Mouse (Mus musculus) limb, embryonic 11.5 days (tissue): Measurements from ENCODE around the gene Arpc2. TPM values are rescaled to one million over a fixed set of nuclear protein-coding genes. Genes with fewer than 3 reads are reported as not detected.
"Not testable (repeated sequence)": the region's sequence is repeated elsewhere in the genome, so short reads cannot be mapped to it uniquely, and the experiment has no call there.

ENCODE experiments used
- ATAC-seq: fragments of 200-750 bp; cut with Nextera tagmentation; 2 replicates; pipeline ENCODE4 v1.8.0; 2017; ENCODE audit warnings: low read depth; ENCODE audit not compliant: insufficient number of reproducible peaks, low FRiP score, low TSS enrichment
- DNase-seq: peaks from one replicate; pipeline ENCODE4 v3.0.0-alpha.2; 2015; ENCODE audit warnings: low spot score
- H3K27ac ChIP-seq: fragments of 300-500 bp; sonication (generic); replicated peaks from 2 replicates; pipeline ENCODE4 v1.5.1; 2014; ENCODE audit warnings: low read depth, mild to moderate bottlenecking, low read length
- H3K27me3 ChIP-seq: fragments of 300-500 bp; sonication (generic); 2 replicates; pipeline ENCODE4 v1.6.1; 2014; ENCODE audit warnings: mild to moderate bottlenecking, low read length, mixed read lengths; ENCODE audit not compliant: control insufficient read depth, insufficient read depth
- H3K36me3 ChIP-seq: fragments of 300-500 bp; sonication (generic); 2 replicates; pipeline ENCODE4 v1.6.1; 2014; ENCODE audit warnings: mild to moderate bottlenecking, low read length, moderate library complexity, mixed read lengths; ENCODE audit not compliant: control insufficient read depth, insufficient read depth
- H3K4me1 ChIP-seq: fragments of 300-500 bp; sonication (generic); 2 replicates; pipeline ENCODE4 v1.6.1; 2014; ENCODE audit warnings: low read length, mixed read lengths; ENCODE audit not compliant: control insufficient read depth, insufficient read depth
- H3K4me2 ChIP-seq: fragments of 300-500 bp; sonication (generic); 2 replicates; pipeline ENCODE4 v1.6.1; 2014; ENCODE audit warnings: low read depth, mild to moderate bottlenecking, moderate library complexity; ENCODE audit not compliant: severe bottlenecking
- H3K4me3 ChIP-seq: fragments of 300-500 bp; sonication (generic); 2 replicates; pipeline ENCODE4 v1.5.1; 2014; ENCODE audit warnings: low read depth, low read length
- H3K9ac ChIP-seq: fragments of 300-500 bp; sonication (generic); 2 replicates; pipeline ENCODE4 v1.6.1; 2014; ENCODE audit warnings: mild to moderate bottlenecking, low read length
- H3K9me3 ChIP-seq: fragments of 300-500 bp; sonication (generic); 2 replicates; pipeline ENCODE4 v1.6.1; 2016; ENCODE audit warnings: low read length; ENCODE audit not compliant: control insufficient read depth
- WGBS: fragments of 180-500 bp; shearing (Covaris S2); extraction: QIAGEN DNeasy Blood & Tissue Kit; methylation state at CpG from one replicate; pipeline ENCODE4 v1.1.7; 2014; 5-methylcytosine and 5-hydroxymethylcytosine counted together
- polyA plus RNA-seq: library from polyadenylated mRNA; unstranded; fragments of >200 nt; fragmentation: Nextera tagmentation; extraction: Ambion mirVana; gene quantifications from 2 replicates; pipeline ENCODE4 v1.2.1, GENCODE M21; 2014

The Arpc2 gene
- polyA plus RNA-seq, 1 experiment from 2014 or later = 323 TPM

DNA sequence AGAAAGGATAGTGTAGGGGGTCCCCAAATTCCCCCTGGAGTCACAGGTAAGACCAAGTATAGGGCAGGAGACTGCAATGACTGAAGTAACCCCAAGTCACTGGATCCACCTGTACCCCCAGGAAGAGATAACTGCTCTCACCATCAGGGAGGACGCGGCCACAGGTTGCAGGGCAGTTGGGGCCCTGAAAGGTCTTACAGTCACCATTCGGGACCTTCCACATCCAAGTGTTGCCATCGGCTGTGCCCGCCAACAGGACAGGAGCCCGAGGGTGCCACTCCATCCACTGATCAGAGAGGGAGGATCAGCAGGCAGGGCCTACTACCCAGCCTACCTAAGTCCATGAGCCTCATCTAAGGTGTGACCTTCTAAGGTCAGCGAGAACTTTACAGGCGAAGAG is 46.0 kb downstream of the Arpc2 start:
- 95% methylated on average over 8 of the region's 8 CpGs for WGBS
- no peaks in the 10 kb centered on the region for H3K27me3 ChIP-seq
- no peak overlapping the region for H3K9ac ChIP-seq
- no peak for DNase-seq
- H3K4me3 ChIP-seq = no peak overlapping the region
- H3K4me1 ChIP-seq = peaks cover 12% of the 10 kb centered on the region
- H3K36me3 ChIP-seq = peaks cover 24% of the 10 kb centered on the region
- no peak overlapping the region for H3K4me2 ChIP-seq
- no peak overlapping the region for H3K27ac ChIP-seq
- ATAC-seq = no peak
- H3K9me3 ChIP-seq = no peaks in the 10 kb centered on the region

DNA sequence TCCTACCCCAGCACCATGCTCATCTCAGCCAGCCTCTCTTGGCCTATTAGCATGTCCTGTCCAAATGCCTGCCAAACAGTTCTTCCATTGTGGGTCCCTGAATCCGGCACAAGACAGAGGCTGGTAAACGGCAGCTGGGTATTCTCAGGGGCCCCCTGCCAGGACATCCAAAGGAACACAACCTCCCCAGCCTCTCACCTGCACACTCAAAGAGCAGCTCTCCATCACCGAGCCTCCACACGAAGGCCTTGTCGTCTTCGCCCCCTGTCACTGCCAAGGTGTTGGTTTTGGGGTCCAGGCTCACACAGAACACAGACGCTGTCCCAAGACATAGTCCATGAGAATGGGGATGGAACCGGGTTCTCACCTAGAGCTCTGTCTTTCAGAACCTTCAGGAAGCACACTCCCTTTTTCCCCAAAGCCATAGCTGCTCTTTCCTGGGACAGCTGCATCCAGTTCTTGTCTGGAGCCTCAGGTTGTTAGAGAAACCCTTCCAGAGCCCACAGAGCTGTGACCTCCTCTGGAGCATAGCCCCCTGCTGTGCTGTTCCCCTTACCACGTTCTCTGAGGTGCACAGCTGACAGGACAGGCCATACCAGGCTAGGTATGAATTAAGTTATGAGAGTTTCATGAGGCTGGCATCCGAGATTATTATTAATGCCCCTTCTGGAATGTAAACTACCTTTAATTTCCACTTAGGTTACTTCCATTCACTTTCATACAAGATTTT is 47.2 kb downstream of the Arpc2 start:
- ATAC-seq = no peak
- no peak overlapping the region; the same call in 1 of the 2 replicates for H3K4me3 ChIP-seq
- WGBS = 91% methylated on average over 10 of the region's 10 CpGs
- peaks cover 24% of the 10 kb centered on the region for H3K36me3 ChIP-seq
- no peak overlapping the region for H3K27ac ChIP-seq
- H3K9me3 ChIP-seq = no peaks in the 10 kb centered on the region
- H3K4me2 ChIP-seq = no peak overlapping the region
- no peak overlapping the region for H3K9ac ChIP-seq
- H3K4me1 ChIP-seq = peaks cover 12% of the 10 kb centered on the region
- DNase-seq = no peak
- no peaks in the 10 kb centered on the region for H3K27me3 ChIP-seq

DNA sequence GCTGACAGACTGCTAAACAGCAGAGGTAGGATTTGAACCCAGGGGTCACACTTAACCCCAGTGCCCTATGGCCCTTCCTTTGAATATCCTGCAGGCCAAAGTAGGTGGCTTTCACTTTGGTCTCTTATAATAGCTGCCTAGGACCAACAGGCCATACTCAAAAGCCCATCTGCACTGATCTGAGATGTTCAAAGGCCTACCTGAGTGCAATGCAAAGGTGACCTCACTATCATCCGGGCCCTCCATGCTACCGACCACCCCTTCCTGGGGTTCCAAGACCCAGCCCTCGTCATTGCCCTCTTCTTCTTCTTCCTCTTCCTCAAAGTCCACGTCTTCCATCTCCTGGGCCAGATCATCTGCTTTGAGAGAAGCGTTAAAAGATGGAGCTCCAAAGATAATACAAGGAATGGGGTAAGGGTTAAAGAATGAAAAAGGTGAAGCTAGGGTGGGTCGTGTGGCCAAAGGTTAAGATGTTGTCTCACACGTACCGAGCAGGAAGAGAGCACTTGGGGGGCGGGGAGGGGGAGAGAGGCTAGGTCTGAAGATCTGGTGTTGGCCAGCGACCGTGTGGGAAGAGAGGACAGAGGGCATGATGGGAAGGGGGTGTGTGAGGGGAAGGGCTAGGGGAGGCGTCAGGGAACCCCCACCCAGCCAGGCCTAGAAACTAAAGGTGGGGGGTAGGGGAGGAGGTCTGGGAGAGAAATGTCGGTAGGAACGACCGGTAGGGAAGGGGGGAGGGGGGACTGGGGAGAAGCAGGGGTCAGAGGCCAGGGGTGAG is 48.0 kb downstream of the Arpc2 start:
- 11% methylated on average over 15 of the region's 15 CpGs for WGBS
- no peaks in the 10 kb centered on the region for H3K27me3 ChIP-seq
- H3K27ac ChIP-seq = no peak overlapping the region
- ATAC-seq (peak; percentile 24), DNase-seq (no peak)
- H3K36me3 ChIP-seq = peaks cover 28% of the 10 kb centered on the region
- H3K9ac ChIP-seq = peak overlapping the region; percentile 49
- peak overlapping the region; percentile 80 for H3K4me2 ChIP-seq
- H3K4me3 ChIP-seq = peak overlapping the region; percentile 67
- no peaks in the 10 kb centered on the region for H3K9me3 ChIP-seq
- H3K4me1 ChIP-seq = peaks cover 12% of the 10 kb centered on the region

DNA sequence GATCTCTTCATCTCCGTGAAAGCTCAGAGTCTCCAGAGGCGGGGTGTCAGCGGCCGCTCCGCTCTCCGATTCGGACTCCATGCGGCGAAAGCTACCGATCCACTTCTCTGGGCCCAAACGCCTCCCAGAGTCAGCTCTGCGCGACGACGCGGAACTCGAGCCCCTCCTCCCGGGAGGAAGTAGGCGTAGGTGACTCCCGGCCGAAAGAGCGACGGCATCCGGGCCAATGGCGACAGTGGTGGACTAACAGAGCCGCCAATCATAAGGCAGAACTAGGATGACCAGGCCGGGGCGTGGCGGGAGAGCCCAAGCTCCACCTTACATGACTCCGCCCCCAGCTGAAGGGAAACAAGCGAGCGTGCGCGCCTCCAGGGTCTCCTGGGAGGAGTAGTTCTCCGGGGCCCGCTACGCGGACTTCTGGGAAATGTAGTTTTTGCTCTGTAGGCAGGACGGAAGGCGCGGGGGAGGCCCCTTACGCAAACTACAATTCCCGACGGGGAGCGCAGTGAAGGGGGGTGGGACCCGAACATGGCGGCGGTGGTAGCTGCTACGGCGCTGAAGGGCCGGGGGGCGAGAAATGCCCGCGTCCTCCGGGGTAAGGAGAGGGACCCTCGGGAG is 48.8 kb downstream of the Arpc2 start, which contains the start of the genes Aamp and Pnkd:
TSS of gene Aamp (minus strand) at position 196 of the 618 bp plus-strand sequence.
TSS of gene Pnkd (plus strand) at position 388 of the 618 bp plus-strand sequence.
- H3K27me3 ChIP-seq = no peaks in the 10 kb centered on the region
- DNase-seq = peak; percentile 100
- H3K9me3 ChIP-seq = no peaks in the 10 kb centered on the region
- peak within 1 kb of the TSS; percentile 67 for H3K4me3 ChIP-seq
- H3K4me1 ChIP-seq = peaks cover 12% of the 10 kb centered on the region
- peak within 1 kb of the TSS; percentile 68 for H3K9ac ChIP-seq
- peak; percentile 97 for ATAC-seq
- peaks cover 27% of the 10 kb centered on the region for H3K36me3 ChIP-seq
- H3K27ac ChIP-seq = no peak within 1 kb of the TSS
- WGBS = under 1% methylated on average over 54 of the region's 56 CpGs
- H3K4me2 ChIP-seq = peak within 1 kb of the TSS; percentile 80

DNA sequence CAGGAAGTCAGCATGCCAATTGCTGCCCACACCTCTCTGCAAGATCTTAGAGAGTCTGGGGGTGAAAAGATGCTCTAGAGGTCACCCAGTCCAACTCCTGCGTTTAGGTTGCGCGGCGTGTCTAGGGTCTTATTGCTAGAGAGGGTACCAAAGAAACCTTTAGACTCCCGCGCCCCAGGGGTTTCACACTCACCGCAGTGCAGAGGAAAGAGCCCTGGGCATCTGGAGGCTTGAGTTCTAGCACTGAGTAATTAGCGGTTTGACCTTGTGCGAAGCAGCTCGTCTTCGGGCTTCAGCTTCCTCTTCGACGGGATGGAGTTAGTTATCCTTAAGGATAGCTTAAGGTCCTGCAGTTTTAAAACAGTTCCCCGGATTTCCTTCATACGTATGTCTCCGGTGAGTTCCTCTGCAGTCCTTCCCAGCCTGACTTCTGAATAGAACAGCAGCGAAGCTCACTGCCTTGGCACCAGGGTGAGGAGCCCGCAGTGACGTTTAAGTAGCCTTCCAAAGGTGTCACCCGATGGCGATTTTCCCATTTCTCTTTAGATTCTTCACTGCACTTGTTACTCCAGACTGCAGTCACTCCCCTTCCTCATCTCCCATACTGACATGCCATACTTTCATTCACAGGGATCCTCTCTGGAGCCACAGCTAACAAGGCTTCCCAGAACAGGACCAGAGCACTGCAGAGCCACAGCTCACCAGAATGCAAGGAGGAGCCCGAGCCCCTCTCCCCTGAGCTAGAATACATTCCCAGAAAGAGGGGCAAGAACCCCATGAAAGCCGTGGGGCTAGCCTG is 49.5 kb downstream of the Arpc2 start:
- Histone ChIP-seq H3K27ac (no peak overlapping the region), H3K9me3 (no peaks in the 10 kb centered on the region), H3K4me2 (peak overlapping the region; percentile 74), H3K4me1 (peaks cover 12% of the 10 kb centered on the region), H3K27me3 (no peaks in the 10 kb centered on the region), H3K36me3 (peaks cover 20% of the 10 kb centered on the region), H3K9ac (peak overlapping the region; percentile 68), H3K4me3 (peak overlapping the region; percentile 67)
- ATAC-seq (no peak), DNase-seq (no peak)
- 5% methylated on average over 23 of the region's 23 CpGs for WGBS

DNA sequence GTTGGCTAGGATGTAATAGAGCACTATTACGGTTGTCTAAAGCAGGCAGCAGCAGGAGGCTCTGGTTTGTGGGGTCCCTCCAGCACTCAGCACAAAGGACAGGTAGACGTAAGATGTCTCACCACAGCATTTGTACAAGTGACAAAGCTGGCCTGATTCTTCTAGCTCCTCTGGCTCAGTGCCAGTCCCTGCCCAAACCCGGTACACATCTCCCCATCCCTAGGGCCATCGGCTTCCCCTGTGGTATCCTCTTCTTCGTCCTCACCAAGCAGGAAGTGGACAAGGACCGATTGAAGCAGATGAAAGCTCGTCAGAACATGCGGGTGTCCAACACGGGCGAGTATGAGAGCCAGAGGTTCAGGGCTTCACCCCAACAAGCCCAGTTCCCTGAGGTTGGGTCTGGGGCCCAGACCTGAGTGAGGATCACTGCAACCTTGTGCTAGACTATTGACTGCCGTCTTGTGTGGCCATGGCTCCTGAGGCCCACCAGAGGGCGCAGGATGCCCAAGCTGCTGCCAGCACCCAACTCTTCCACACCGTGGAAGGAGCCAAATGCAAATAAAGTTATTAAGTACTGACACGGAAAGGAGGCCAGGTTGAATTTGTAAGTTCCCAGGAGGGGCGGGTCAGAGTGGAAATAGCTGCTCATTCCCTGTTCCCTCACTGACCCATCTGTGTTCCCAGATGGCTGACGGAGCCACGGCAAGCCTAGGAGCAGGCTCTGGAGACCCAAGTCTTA is 51.2 kb downstream of the Arpc2 start:
- peaks cover 17% of the 10 kb centered on the region for H3K36me3 ChIP-seq
- peaks cover 12% of the 10 kb centered on the region for H3K4me1 ChIP-seq
- H3K4me2 ChIP-seq, H3K9me3 ChIP-seq, H3K4me3 ChIP-seq, DNase-seq, H3K27me3 ChIP-seq, H3K27ac ChIP-seq, ATAC-seq, H3K9ac ChIP-seq: not testable (repeated sequence)
- 59% methylated on average over 15 of the region's 17 CpGs for WGBS

DNA sequence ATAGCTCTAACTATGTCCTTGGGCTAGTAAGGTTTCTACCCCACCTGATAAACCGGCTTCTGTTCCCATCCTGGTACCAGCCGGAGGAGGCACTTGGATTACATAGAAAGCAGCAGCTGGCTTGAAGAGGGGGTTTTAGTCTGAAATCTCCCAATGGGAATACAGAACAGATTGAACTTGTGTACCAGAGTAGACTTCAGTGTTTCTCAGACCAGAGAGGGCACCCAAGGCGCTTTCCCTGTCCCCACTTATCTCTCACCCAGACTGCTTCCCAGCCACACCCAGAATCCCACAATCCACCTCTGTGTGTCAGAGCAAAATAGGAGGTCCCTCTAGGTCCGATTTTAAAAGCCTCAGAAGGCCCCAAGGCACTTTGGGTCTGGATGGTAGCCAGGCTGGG is 52.4 kb downstream of the Arpc2 start:
- H3K4me3 ChIP-seq = no peak overlapping the region
- no peak overlapping the region for H3K9ac ChIP-seq

More for the DNA sequence above, 52.4 kb downstream of the Arpc2 start:
- WGBS = 85% methylated on average over 4 of the region's 4 CpGs
- no peaks in the 10 kb centered on the region for H3K27me3 ChIP-seq
- no peaks in the 10 kb centered on the region for H3K9me3 ChIP-seq
- DNase-seq = no peak
- peaks cover 12% of the 10 kb centered on the region for H3K4me1 ChIP-seq
- no peak for ATAC-seq
- no peak overlapping the region for H3K4me2 ChIP-seq
- peaks cover 6% of the 10 kb centered on the region for H3K36me3 ChIP-seq
- no peak overlapping the region for H3K27ac ChIP-seq
